Mouse (Mus musculus) layer of hippocampus, adult 8-10 months (tissue): ENCODE results near the gene Mff. TPM values are rescaled to one million over a fixed set of nuclear protein-coding genes. Genes with fewer than 3 reads are reported as not detected.

Experiments
- DNase-seq, 2 experiments: peaks; one replicate each; pipeline ENCODE4 v3.0.0; 2022; ENCODE audit warnings: low spot score in 2 of 2
- total RNA-seq, 4 experiments: library from RNA; stranded (reverse); gene quantifications; 2 replicates each; pipeline ENCODE4 v1.2.4; 2022

Mff gene
- total RNA-seq, 4 experiments from 2014 or later: 236 to 287 (median 263) TPM

DNA sequence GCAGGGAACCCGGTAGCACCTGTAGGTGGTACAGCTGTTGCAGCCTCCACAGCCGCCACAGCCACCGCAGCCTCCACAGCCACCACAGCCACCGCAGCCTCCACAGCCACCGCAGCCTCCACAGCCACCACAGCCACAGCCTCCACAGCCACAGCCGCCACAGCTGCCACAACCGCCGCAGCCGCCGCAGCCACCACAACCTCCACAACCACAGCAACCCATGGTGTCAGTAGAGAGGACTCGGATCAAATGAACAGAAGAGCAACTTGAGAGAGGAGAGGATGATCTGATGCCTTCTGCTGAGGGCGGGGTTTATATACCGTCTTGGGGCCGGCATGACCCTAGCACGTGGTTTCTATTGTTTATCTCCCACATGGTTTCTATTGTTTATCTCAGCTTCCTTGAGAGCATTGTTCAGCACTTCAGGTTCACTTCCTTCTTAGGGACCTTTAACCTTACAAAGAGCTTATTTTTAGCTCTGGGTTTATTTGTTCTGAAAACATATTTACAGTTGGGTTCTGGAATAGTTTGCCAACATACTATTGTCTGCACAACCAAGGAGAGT lies 46.4 kb downstream of the Mff start, which contains the start of gene Gm47791:
Gene Gm47791 (minus strand): TSS at position 222 of the 565 bp plus-strand sequence.
- no peak for DNase-seq

DNA sequence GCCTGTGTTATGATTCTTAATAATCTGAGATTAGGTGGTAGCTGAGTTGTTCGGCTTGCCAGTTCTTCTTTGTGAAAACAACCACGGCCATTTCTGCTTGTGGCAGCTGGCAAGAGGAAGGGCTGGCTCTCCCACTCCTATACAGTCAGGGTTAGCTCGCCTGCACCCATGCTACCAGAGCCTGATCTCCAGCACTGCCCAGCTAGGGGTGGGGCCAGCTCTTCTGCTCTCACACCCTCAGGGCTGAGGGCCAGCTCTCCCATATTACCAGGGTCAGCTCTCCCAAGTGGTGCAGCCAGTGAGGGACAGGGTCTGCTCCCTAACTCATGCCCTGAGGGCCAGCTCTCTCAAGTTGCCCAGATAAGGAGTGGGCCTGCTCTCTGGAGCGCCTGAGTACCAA lies 47.7 kb downstream of the Mff start:
- DNase-seq: no peak

DNA sequence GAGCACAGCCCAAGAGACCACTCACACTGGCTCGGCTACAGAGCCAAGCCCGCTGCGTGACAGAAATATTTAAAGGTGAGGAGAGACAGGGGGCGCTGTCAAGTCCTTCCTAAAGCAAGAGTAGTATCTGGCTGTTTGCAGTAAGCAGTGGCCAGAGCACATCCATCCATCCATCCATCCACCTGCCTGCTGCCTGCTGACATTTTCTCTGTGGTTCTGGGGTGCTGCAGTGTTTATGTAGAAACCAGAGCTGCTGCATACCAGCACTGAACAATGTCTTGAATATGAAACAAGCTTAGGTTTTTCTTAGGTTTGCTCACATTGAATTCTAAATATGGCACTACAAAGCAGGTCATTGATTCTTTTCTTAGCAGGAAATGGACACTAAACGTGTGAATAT lies 48.5 kb downstream of the Mff start:
- no peak for DNase-seq

DNA sequence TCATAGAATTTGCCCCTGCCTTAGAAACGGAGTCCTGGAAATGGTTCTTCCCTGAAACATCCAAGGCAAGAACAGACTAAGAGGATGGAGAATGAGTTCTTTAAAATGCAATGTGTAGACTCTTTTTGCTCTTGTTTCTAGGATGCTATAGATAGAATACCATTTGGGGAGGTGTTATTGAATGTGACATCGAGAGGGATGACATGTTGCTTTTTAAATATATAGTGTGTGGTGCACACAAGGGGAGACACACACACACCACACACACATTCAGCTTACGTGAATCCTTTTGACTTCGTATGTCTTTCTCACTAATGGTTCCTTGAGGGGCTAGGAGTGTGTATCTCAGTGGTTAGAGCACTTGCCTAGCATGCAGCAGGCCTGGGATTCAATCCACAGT lies 50.6 kb downstream of the Mff start:
- no peak for DNase-seq

GRCm38 (mm10) chr1:82779388-82779966 lies 54.8 kb downstream of the Mff start:
- DNase-seq: no peak

DNA sequence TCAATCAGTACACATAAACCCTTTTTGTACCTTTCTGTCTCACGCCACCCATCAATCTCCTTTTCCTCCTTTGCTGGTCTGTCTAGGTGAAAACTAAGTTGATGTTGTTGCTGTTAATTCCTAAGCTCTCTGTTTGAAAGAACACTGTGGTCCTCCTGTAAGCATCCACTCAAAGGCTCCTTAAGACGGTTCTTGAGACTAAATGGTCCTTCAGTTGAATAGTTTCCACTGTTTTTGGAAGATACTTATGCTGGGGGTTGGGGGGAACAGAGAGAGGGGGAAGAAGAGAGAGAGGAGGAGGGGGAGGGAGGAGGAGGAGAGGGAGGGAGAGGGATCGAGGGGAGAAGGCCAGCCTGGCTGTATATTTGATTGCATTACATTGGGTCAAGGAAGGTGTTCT lies 58.9 kb downstream of the Mff start:
- no peak for DNase-seq

GRCm38 (mm10) chr1:82785546-82785945 lies 60.9 kb downstream of the Mff start:
- DNase-seq: no peak

- DNase-seq: peak; percentile 50 to 73
Observed at GRCm38 (mm10) chr1:82787414-82787813, 62.7 kb downstream of the Mff start.

GRCm38 (mm10) chr1:82788070-82788469 lies 63.4 kb downstream of the Mff start:
- DNase-seq: peak; percentile 70 to 71

DNA sequence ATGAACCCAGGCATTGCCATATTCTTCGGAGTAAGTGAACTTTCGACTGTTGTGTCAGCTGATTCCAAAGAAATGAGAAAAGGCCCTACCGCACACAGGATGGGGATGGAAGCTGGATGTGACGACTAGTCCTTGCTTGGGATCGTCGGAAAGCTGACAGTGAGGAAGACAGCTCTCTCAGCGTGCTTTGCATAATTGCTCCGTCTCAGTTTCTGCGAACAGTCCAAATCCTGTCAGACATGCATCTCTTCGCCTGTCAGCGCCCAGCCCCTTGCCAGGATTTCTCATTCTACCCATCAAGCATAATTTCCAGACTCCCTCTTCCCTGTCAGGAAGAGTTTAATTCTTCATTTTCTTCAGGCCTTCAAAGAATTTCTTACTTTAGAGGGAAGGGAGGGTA lies 66.4 kb downstream of the Mff start:
- no peak for DNase-seq

DNA sequence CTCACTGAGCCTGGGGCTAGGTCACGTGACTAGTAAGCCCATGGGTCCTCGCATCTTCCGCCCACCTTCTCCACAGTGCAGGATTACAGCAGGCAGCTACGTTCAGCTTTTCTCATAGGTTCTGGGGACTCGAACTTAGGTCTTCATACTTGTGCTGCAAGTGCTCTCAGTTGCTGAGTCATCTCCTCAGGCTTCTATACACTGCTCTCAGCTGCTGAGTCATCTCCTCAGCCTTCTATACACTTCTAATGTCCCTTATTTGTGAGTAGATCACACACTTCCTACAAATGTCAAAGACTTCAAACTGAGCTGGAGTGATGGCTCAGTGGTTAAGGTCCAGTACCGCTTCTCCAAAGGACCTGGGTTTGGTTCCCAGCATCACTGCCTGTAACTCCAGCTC lies 67.5 kb downstream of the Mff start:
- DNase-seq: no peak

- no peak for DNase-seq
Observed at GRCm38 (mm10) chr1:82793110-82793509, 68.4 kb downstream of the Mff start.

- peak; percentile 39 to 58 for DNase-seq
Observed at GRCm38 (mm10) chr1:82793986-82794385, 69.3 kb downstream of the Mff start.

- no peak for DNase-seq
Observed at GRCm38 (mm10) chr1:82795211-82795610, 70.5 kb downstream of the Mff start.

- DNase-seq: no peak
Observed at GRCm38 (mm10) chr1:82795702-82796443, 71.2 kb downstream of the Mff start.

DNA sequence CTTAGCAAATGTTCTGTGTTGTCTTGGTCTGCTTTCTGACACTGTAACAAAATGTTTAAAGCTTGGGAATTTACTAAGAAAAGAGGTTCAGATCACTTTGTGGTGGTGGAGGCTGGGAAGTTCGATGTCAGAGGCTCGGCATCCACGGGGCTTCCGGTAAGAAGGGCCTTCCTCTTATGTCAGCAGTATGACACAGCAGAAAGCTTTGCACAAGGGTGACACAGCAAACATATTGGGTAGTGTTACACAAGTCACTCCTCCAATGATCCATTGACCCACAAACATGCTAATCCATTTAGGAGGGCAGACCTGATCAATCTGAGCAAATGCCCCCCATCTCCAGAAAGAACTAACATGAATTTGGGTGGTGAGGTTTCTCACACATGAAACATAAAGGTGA lies 72.4 kb downstream of the Mff start:
- no peak for DNase-seq

GRCm38 (mm10) chr1:82798304-82798703 lies 73.6 kb downstream of the Mff start:
- no peak for DNase-seq

- DNase-seq: no peak
Observed at GRCm38 (mm10) chr1:82798922-82799321, 74.2 kb downstream of the Mff start.

DNA sequence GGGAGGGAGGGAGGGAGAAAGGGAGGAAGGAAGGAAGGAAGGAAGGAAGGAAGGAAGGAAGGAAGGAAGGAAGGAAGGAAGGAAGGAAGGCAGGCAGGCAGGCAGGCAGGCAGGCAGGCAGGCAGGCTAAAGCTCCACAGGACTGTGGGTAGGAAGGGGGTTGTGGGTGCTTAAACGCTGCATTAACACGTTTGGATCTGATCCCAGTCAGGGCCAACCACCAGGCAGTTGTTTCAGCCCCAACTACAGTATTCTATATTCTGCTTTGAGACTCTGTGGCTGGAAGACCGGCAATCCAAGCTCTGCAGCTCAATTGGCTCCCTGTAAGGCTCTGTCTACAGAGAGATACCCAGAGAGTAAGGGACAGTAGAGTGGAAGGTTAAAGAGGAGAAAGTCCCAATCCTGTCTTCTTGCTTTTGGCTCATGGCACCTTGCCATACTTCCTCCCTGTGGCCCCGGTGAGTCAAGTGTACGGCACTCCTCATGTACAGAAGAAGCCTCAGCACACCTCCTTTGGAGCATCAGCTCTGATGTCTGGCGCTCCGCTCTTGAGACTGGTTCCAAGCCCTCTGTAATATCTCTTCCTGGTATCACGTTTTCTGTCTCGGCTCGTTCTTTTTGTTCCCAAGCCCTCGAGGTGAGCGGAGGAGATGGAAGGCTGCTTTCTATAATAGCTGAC lies 76.6 kb downstream of the Mff start:
- DNase-seq: no peak
